Mouse (Mus musculus) lung, embryonic 16.5 days (tissue): ENCODE results near the gene Cabp1. TPM values are rescaled to one million over a fixed set of nuclear protein-coding genes. Genes with fewer than 3 reads are reported as not detected.

ENCODE experiments used
- ATAC-seq: fragments of 200-750 bp; cut with Nextera tagmentation; 2 replicates; pipeline ENCODE4 v1.8.0; 2017; ENCODE audit warnings: low read depth, mild to moderate bottlenecking, moderate library complexity
- H3K27ac ChIP-seq: fragments of 300-500 bp; sonication (generic); 2 replicates; pipeline ENCODE4 v1.5.1; 2014; ENCODE audit warnings: mild to moderate bottlenecking, control low read depth, low read length
- H3K27me3 ChIP-seq: fragments of 300-500 bp; sonication (generic); 2 replicates; pipeline ENCODE4 v1.6.1; 2014; ENCODE audit warnings: low read depth, low read length, mixed read lengths; ENCODE audit not compliant: control insufficient read depth, insufficient read depth
- H3K36me3 ChIP-seq: fragments of 300-500 bp; sonication (generic); 2 replicates; pipeline ENCODE4 v1.6.1; 2014; ENCODE audit warnings: low read length; ENCODE audit not compliant: control insufficient read depth, insufficient read depth
- H3K4me1 ChIP-seq: fragments of 300-500 bp; sonication (generic); replicated peaks from 2 replicates; pipeline ENCODE4 v1.6.1; 2014; ENCODE audit warnings: low read length, mixed read lengths; ENCODE audit not compliant: control insufficient read depth, insufficient read depth
- H3K4me2 ChIP-seq: fragments of 300-500 bp; sonication (generic); 2 replicates; pipeline ENCODE4 v1.6.1; 2014; ENCODE audit warnings: low read depth, low read length, control low read depth
- H3K4me3 ChIP-seq: fragments of 300-500 bp; sonication (generic); 2 replicates; pipeline ENCODE4 v1.5.1; 2014; ENCODE audit warnings: mild to moderate bottlenecking, low read length, control low read depth
- H3K9ac ChIP-seq: fragments of 300-500 bp; sonication (generic); 2 replicates; pipeline ENCODE4 v1.6.1; 2014; ENCODE audit warnings: low read length, control low read depth
- H3K9me3 ChIP-seq: fragments of 300-500 bp; sonication (generic); 2 replicates; pipeline ENCODE4 v1.6.1; 2016; ENCODE audit warnings: low read length; ENCODE audit not compliant: control insufficient read depth
- WGBS: fragments of 180-500 bp; shearing (Covaris S2); extraction: QIAGEN DNeasy Blood & Tissue Kit; methylation state at CpG from one replicate; pipeline ENCODE4 v1.1.7; 2014; 5-methylcytosine and 5-hydroxymethylcytosine counted together
- polyA plus RNA-seq: library from polyadenylated mRNA; unstranded; fragments of >200 nt; fragmentation: Nextera tagmentation; extraction: Ambion mirVana; gene quantifications from 2 replicates; pipeline ENCODE4 v1.2.1, GENCODE M21; 2015

The Cabp1 gene
- polyA plus RNA-seq, 1 experiment from 2014 or later = 1.3 TPM

GRCm38 (mm10) chr5:115232516-115232915 is 38.3 kb upstream of the Cabp1 start:
- peaks cover 6% of the 10 kb centered on the region for H3K4me1 ChIP-seq
- H3K36me3 ChIP-seq = no peaks in the 10 kb centered on the region
- no peak overlapping the region for H3K27ac ChIP-seq
- H3K9ac ChIP-seq = no peak overlapping the region
- H3K9me3 ChIP-seq = no peaks in the 10 kb centered on the region
- peaks cover 4% of the 10 kb centered on the region; the same call in 1 of the 2 replicates for H3K27me3 ChIP-seq
- no peak overlapping the region for H3K4me2 ChIP-seq
- WGBS = 53% methylated on average over 6 of the region's 6 CpGs
- ATAC-seq = no peak
- no peak overlapping the region for H3K4me3 ChIP-seq

GRCm38 (mm10) chr5:115231552-115232120 is 37.5 kb upstream of the Cabp1 start:
- H3K9me3 ChIP-seq = no peaks in the 10 kb centered on the region
- H3K9ac ChIP-seq = no peak overlapping the region
- H3K27me3 ChIP-seq = peaks cover 4% of the 10 kb centered on the region; the same call in 1 of the 2 replicates
- H3K4me2 ChIP-seq = no peak overlapping the region
- no peak overlapping the region for H3K4me3 ChIP-seq
- peaks cover 6% of the 10 kb centered on the region for H3K4me1 ChIP-seq
- ATAC-seq = no peak
- no peaks in the 10 kb centered on the region for H3K36me3 ChIP-seq
- H3K27ac ChIP-seq = no peak overlapping the region
- 35% methylated on average over 16 of the region's 16 CpGs for WGBS

- H3K27me3 ChIP-seq = peaks cover 4% of the 10 kb centered on the region; the same call in 1 of the 2 replicates
- no peak for ATAC-seq
- no peak overlapping the region for H3K4me3 ChIP-seq
- H3K4me2 ChIP-seq = no peak overlapping the region
- H3K4me1 ChIP-seq = peaks cover 6% of the 10 kb centered on the region
- no peak overlapping the region for H3K27ac ChIP-seq
- H3K36me3 ChIP-seq = no peaks in the 10 kb centered on the region
- 54% methylated on average over 15 of the region's 15 CpGs for WGBS
- H3K9me3 ChIP-seq = no peaks in the 10 kb centered on the region
- H3K9ac ChIP-seq = no peak overlapping the region
Measured at GRCm38 (mm10) chr5:115230830-115231551, 36.8 kb upstream of the Cabp1 start.

- 71% methylated on average over 3 of the region's 3 CpGs for WGBS
- H3K4me3 ChIP-seq = no peak overlapping the region
Measured at GRCm38 (mm10) chr5:115222485-115222884, 28.3 kb upstream of the Cabp1 start.

GRCm38 (mm10) chr5:115220931-115221640 is 26.9 kb upstream of the Cabp1 start:
- no peak overlapping the region for H3K27ac ChIP-seq
- no peak overlapping the region for H3K4me3 ChIP-seq
- H3K9me3 ChIP-seq = peaks cover 3% of the 10 kb centered on the region
- H3K36me3 ChIP-seq = no peaks in the 10 kb centered on the region
- no peak for ATAC-seq
- no peaks in the 10 kb centered on the region for H3K4me1 ChIP-seq
- WGBS = 33% methylated on average over 13 of the region's 13 CpGs
- no peak overlapping the region for H3K9ac ChIP-seq
- H3K4me2 ChIP-seq = no peak overlapping the region
- peaks cover 6% of the 10 kb centered on the region for H3K27me3 ChIP-seq

More at GRCm38 (mm10) chr5:115222485-115222884, 28.3 kb upstream of the Cabp1 start:
- Histone ChIP-seq H3K36me3 (no peaks in the 10 kb centered on the region), H3K9ac (no peak overlapping the region), H3K27me3 (0 out of 2 replicates have a peak, but pooled peaks cover 2% of the 10 kb centered on the region), H3K4me1 (no peaks in the 10 kb centered on the region), H3K4me2 (no peak overlapping the region), H3K27ac (no peak overlapping the region), H3K9me3 (peaks cover 3% of the 10 kb centered on the region)
- no peak for ATAC-seq

- Histone ChIP-seq H3K9me3 (peaks cover 3% of the 10 kb centered on the region), H3K36me3 (no peaks in the 10 kb centered on the region), H3K4me1 (peaks cover 3% of the 10 kb centered on the region; the same call in 1 of the 2 replicates), H3K4me2 (no peak overlapping the region), H3K4me3 (no peak overlapping the region), H3K27me3 (peaks cover 6% of the 10 kb centered on the region), H3K9ac (no peak overlapping the region), H3K27ac (no peak overlapping the region)
- ATAC-seq = no peak
- 88% methylated on average over 12 of the region's 12 CpGs for WGBS
Measured at GRCm38 (mm10) chr5:115217998-115218397, 23.8 kb upstream of the Cabp1 start.

GRCm38 (mm10) chr5:115215273-115216185 is 21.3 kb upstream of the Cabp1 start:
- Histone ChIP-seq H3K4me2 (peak overlapping the region; percentile 70), H3K9me3 (no peaks in the 10 kb centered on the region), H3K36me3 (no peaks in the 10 kb centered on the region), H3K9ac (peak overlapping the region; percentile 61; the same call in 1 of the 2 replicates), H3K4me1 (peaks cover 3% of the 10 kb centered on the region; the same call in 1 of the 2 replicates), H3K27ac (no peak overlapping the region), H3K27me3 (peaks cover 4% of the 10 kb centered on the region), H3K4me3 (peak overlapping the region; percentile 45)
- peak; percentile 45; the same call in 1 of the 2 replicates for ATAC-seq
- WGBS = 24% methylated on average over 27 of the region's 27 CpGs

GRCm38 (mm10) chr5:115214864-115215263 is 20.7 kb upstream of the Cabp1 start:
- WGBS = 1% methylated on average over 17 of the region's 17 CpGs
- Histone ChIP-seq H3K9me3 (no peaks in the 10 kb centered on the region), H3K9ac (peak overlapping the region; percentile 61), H3K27ac (no peak overlapping the region), H3K4me3 (peak overlapping the region; percentile 45), H3K36me3 (no peaks in the 10 kb centered on the region), H3K27me3 (peaks cover 4% of the 10 kb centered on the region), H3K4me2 (peak overlapping the region; percentile 70), H3K4me1 (peaks cover 3% of the 10 kb centered on the region; the same call in 1 of the 2 replicates)
- ATAC-seq = peak; percentile 76; the same call in 1 of the 2 replicates
